Mouse (Mus musculus): ENCODE data around the gene Sfta2. TPM values are rescaled to one million over a fixed set of nuclear protein-coding genes. Genes with fewer than 3 reads are reported as not detected.

Gene Sfta2
- polyA plus RNA-seq (2014; fragmentation: Nextera tagmentation; extraction: Ambion mirVana) = not detected in 2 replicates

GRCm38 (mm10) chr17:35601249-35601648 lies at the start of gene Sfta2:
Sfta2 (plus strand) TSS chr17:35601549.
- Histone ChIP-seq H3K36me3 (ENCODE audit: control insufficient read depth, insufficient read depth, low read length) (no peaks in the 10 kb centered on the region), H3K4me1 (ENCODE audit: control insufficient read depth, insufficient read depth, low read length) (no peaks in the 10 kb centered on the region), H3K4me3 (replicated peaks; ENCODE audit: low read depth, low read length) (no peak within 1 kb of the TSS), H3K9me3 (ENCODE audit: control insufficient read depth, low read length) (no peaks in the 10 kb centered on the region), H3K4me2 (ENCODE audit: low read length) (no peak within 1 kb of the TSS), H3K9ac (replicated peaks; ENCODE audit: low read length) (no peak within 1 kb of the TSS), H3K27me3 (ENCODE audit: control insufficient read depth, insufficient read depth, low read length) (no peaks in the 10 kb centered on the region), H3K27ac (replicated peaks; ENCODE audit: low read depth, low read length) (no peak within 1 kb of the TSS)
- 62% methylated on average over 2 of the region's 2 CpGs for WGBS
- DNase-seq (no peak), ATAC-seq (ENCODE audit: low FRiP score, low TSS enrichment) (no peak)

- Histone ChIP-seq H3K4me3 (replicated peaks; ENCODE audit: low read depth, low read length) (no peak within 1 kb of the TSS), H3K27me3 (ENCODE audit: control insufficient read depth, insufficient read depth, low read length) (no peaks in the 10 kb centered on the region), H3K36me3 (ENCODE audit: control insufficient read depth, insufficient read depth, low read length) (no peaks in the 10 kb centered on the region), H3K4me2 (ENCODE audit: low read length) (no peak within 1 kb of the TSS), H3K9me3 (ENCODE audit: control insufficient read depth, low read length) (no peaks in the 10 kb centered on the region), H3K4me1 (ENCODE audit: control insufficient read depth, insufficient read depth, low read length) (no peaks in the 10 kb centered on the region), H3K9ac (replicated peaks; ENCODE audit: low read length) (no peak within 1 kb of the TSS), H3K27ac (replicated peaks; ENCODE audit: low read depth, low read length) (no peak within 1 kb of the TSS)
- 70% methylated on average over 10 of the region's 10 CpGs for WGBS
- no peak for DNase-seq
- no peak for ATAC-seq (ENCODE audit: low FRiP score, low TSS enrichment)
These were observed 49.4 kb upstream of the Sfta2 start, which contains the start of gene Cdsn for GRCm38 (mm10) chr17:35551881-35552414. Cdsn (plus strand) TSS chr17:35552128.

GRCm38 (mm10) chr17:35554321-35554720 lies 47.0 kb upstream of the Sfta2 start:
- Histone ChIP-seq H3K4me2 (ENCODE audit: low read length) (no peak overlapping the region), H3K9ac (replicated peaks; ENCODE audit: low read length) (no peak overlapping the region), H3K27me3 (ENCODE audit: control insufficient read depth, insufficient read depth, low read length) (no peaks in the 10 kb centered on the region), H3K9me3 (ENCODE audit: control insufficient read depth, low read length) (no peaks in the 10 kb centered on the region), H3K4me1 (ENCODE audit: control insufficient read depth, insufficient read depth, low read length) (no peaks in the 10 kb centered on the region), H3K27ac (replicated peaks; ENCODE audit: low read depth, low read length) (no peak overlapping the region), H3K36me3 (ENCODE audit: control insufficient read depth, insufficient read depth, low read length) (no peaks in the 10 kb centered on the region), H3K4me3 (replicated peaks; ENCODE audit: low read depth, low read length) (no peak overlapping the region)
- WGBS = 83% methylated on average over 5 of the region's 5 CpGs
- DNase-seq (no peak), ATAC-seq (ENCODE audit: low FRiP score, low TSS enrichment) (no peak)

GRCm38 (mm10) chr17:35554761-35555397 lies 46.5 kb upstream of the Sfta2 start:
- no peak overlapping the region for H3K27ac ChIP-seq (replicated peaks; ENCODE audit: low read depth, low read length)
- H3K9ac ChIP-seq (replicated peaks; ENCODE audit: low read length) = no peak overlapping the region
- no peaks in the 10 kb centered on the region for H3K9me3 ChIP-seq (ENCODE audit: control insufficient read depth, low read length)
- H3K27me3 ChIP-seq (ENCODE audit: control insufficient read depth, insufficient read depth, low read length) = no peaks in the 10 kb centered on the region
- H3K4me3 ChIP-seq (replicated peaks; ENCODE audit: low read depth, low read length) = no peak overlapping the region
- no peak for DNase-seq
- H3K36me3 ChIP-seq (ENCODE audit: control insufficient read depth, insufficient read depth, low read length) = no peaks in the 10 kb centered on the region
- no peak for ATAC-seq (ENCODE audit: low FRiP score, low TSS enrichment)
- H3K4me1 ChIP-seq (ENCODE audit: control insufficient read depth, insufficient read depth, low read length) = no peaks in the 10 kb centered on the region
- 95% methylated on average over 17 of the region's 18 CpGs for WGBS
- no peak overlapping the region for H3K4me2 ChIP-seq (ENCODE audit: low read length)

- Histone ChIP-seq H3K27ac (replicated peaks; ENCODE audit: low read depth, low read length) (no peak overlapping the region), H3K36me3 (ENCODE audit: control insufficient read depth, insufficient read depth, low read length) (no peaks in the 10 kb centered on the region), H3K9ac (replicated peaks; ENCODE audit: low read length) (no peak overlapping the region), H3K9me3 (ENCODE audit: control insufficient read depth, low read length) (no peaks in the 10 kb centered on the region), H3K4me1 (ENCODE audit: control insufficient read depth, insufficient read depth, low read length) (no peaks in the 10 kb centered on the region), H3K4me2 (ENCODE audit: low read length) (no peak overlapping the region), H3K27me3 (ENCODE audit: control insufficient read depth, insufficient read depth, low read length) (no peaks in the 10 kb centered on the region), H3K4me3 (replicated peaks; ENCODE audit: low read depth, low read length) (no peak overlapping the region)
- ATAC-seq (ENCODE audit: low FRiP score, low TSS enrichment) (no peak), DNase-seq (no peak)
- WGBS = 92% methylated on average over 13 of the region's 13 CpGs
These were observed 45.1 kb upstream of the Sfta2 start for GRCm38 (mm10) chr17:35556186-35556765.

GRCm38 (mm10) chr17:35556812-35557211 lies 44.5 kb upstream of the Sfta2 start:
- Histone ChIP-seq H3K4me1 (ENCODE audit: control insufficient read depth, insufficient read depth, low read length) (no peaks in the 10 kb centered on the region), H3K27ac (replicated peaks; ENCODE audit: low read depth, low read length) (no peak overlapping the region), H3K27me3 (ENCODE audit: control insufficient read depth, insufficient read depth, low read length) (no peaks in the 10 kb centered on the region), H3K36me3 (ENCODE audit: control insufficient read depth, insufficient read depth, low read length) (no peaks in the 10 kb centered on the region), H3K4me2 (ENCODE audit: low read length) (no peak overlapping the region), H3K9me3 (ENCODE audit: control insufficient read depth, low read length) (no peaks in the 10 kb centered on the region), H3K9ac (replicated peaks; ENCODE audit: low read length) (no peak overlapping the region), H3K4me3 (replicated peaks; ENCODE audit: low read depth, low read length) (no peak overlapping the region)
- peak; percentile 64 for DNase-seq
- WGBS = 24% methylated on average over 5 of the region's 5 CpGs
- no peak for ATAC-seq (ENCODE audit: low FRiP score, low TSS enrichment)

GRCm38 (mm10) chr17:35557351-35557750 lies 44.0 kb upstream of the Sfta2 start:
- H3K27me3 ChIP-seq (ENCODE audit: control insufficient read depth, insufficient read depth, low read length) = no peaks in the 10 kb centered on the region
- no peaks in the 10 kb centered on the region for H3K36me3 ChIP-seq (ENCODE audit: control insufficient read depth, insufficient read depth, low read length)
- no peaks in the 10 kb centered on the region for H3K4me1 ChIP-seq (ENCODE audit: control insufficient read depth, insufficient read depth, low read length)
- no peak overlapping the region for H3K27ac ChIP-seq (replicated peaks; ENCODE audit: low read depth, low read length)
- H3K9ac ChIP-seq (replicated peaks; ENCODE audit: low read length) = no peak overlapping the region
- no peak for DNase-seq
- no peak for ATAC-seq (ENCODE audit: low FRiP score, low TSS enrichment)
- WGBS = 83% methylated on average over 9 of the region's 9 CpGs
- H3K4me2 ChIP-seq (ENCODE audit: low read length) = no peak overlapping the region
- H3K9me3 ChIP-seq (ENCODE audit: control insufficient read depth, low read length) = no peaks in the 10 kb centered on the region
- no peak overlapping the region for H3K4me3 ChIP-seq (replicated peaks; ENCODE audit: low read depth, low read length)

GRCm38 (mm10) chr17:35558216-35558615 lies 43.1 kb upstream of the Sfta2 start:
- no peaks in the 10 kb centered on the region for H3K9me3 ChIP-seq (ENCODE audit: control insufficient read depth, low read length)
- no peak overlapping the region for H3K4me2 ChIP-seq (ENCODE audit: low read length)
- ATAC-seq (ENCODE audit: low FRiP score, low TSS enrichment) (no peak), DNase-seq (no peak)
- WGBS = 61% methylated on average over 8 of the region's 8 CpGs
- H3K36me3 ChIP-seq (ENCODE audit: control insufficient read depth, insufficient read depth, low read length) = no peaks in the 10 kb centered on the region
- H3K4me1 ChIP-seq (ENCODE audit: control insufficient read depth, insufficient read depth, low read length) = no peaks in the 10 kb centered on the region
- no peak overlapping the region for H3K4me3 ChIP-seq (replicated peaks; ENCODE audit: low read depth, low read length)
- H3K27me3 ChIP-seq (ENCODE audit: control insufficient read depth, insufficient read depth, low read length) = no peaks in the 10 kb centered on the region
- H3K9ac ChIP-seq (replicated peaks; ENCODE audit: low read length) = no peak overlapping the region
- H3K27ac ChIP-seq (replicated peaks; ENCODE audit: low read depth, low read length) = no peak overlapping the region

- no peak for DNase-seq
- 55% methylated on average over 3 of the region's 3 CpGs for WGBS
- H3K27ac ChIP-seq (replicated peaks; ENCODE audit: low read depth, low read length) = no peak within 1 kb of the TSS
- no peak within 1 kb of the TSS for H3K4me2 ChIP-seq (ENCODE audit: low read length)
- no peak within 1 kb of the TSS for H3K9ac ChIP-seq (replicated peaks; ENCODE audit: low read length)
- H3K36me3 ChIP-seq (ENCODE audit: control insufficient read depth, insufficient read depth, low read length) = no peaks in the 10 kb centered on the region
- no peaks in the 10 kb centered on the region for H3K9me3 ChIP-seq (ENCODE audit: control insufficient read depth, low read length)
- no peak for ATAC-seq (ENCODE audit: low FRiP score, low TSS enrichment)
- peaks cover 5% of the 10 kb centered on the region for H3K4me1 ChIP-seq (ENCODE audit: control insufficient read depth, insufficient read depth, low read length)
- no peak within 1 kb of the TSS for H3K4me3 ChIP-seq (replicated peaks; ENCODE audit: low read depth, low read length)
- H3K27me3 ChIP-seq (ENCODE audit: control insufficient read depth, insufficient read depth, low read length) = peaks cover 9% of the 10 kb centered on the region
These were observed 34.2 kb upstream of the Sfta2 start, which contains the start of gene 2300002M23Rik for GRCm38 (mm10) chr17:35567150-35567549. 2300002M23Rik (plus strand) TSS chr17:35567450.

Measured in midbrain, embryonic 14.5 days (tissue).